Mouse (Mus musculus) embryonic stem cell, embryonic (primary cell): ENCODE results near the gene Lrrc23.

ENCODE experiments used
- CTCF ChIA-PET, 4 experiments: fragments of 300-600 bp in 2 of 4; fragments of 350-600 bp in 2 of 4; sonication (Branson Sonifier 250); formaldehyde crosslinking; loops; one replicate each; lab custom pipeline; 2022; ENCODE audit warnings: inconsistent platforms in 2 of 4; lab: Charles Lee
- POLR2A ChIA-PET, 4 experiments: fragments of 300-600 bp in 2 of 4; fragments of 350-600 bp in 2 of 4; sonication (Branson Sonifier 250); formaldehyde crosslinking; loops; one replicate each; lab custom pipeline; 2022; ENCODE audit warnings: antibody characterized with exemption in 4 of 4, inconsistent platforms in 1 of 4; lab: Charles Lee

Gene Lrrc23

GRCm38 (mm10) chr6:124731038-124731437 lies 48.5 kb downstream of the Lrrc23 start:
- ChIA-PET POLR2A (interaction anchor here (0.6 to 23.3 kb wide), 15 partner anchors 10 to 529 kb away, joined by 3 to 686 read pairs (median 6); partner anchors contain the start of genes Grcc10 (in 4 of the 4), Phb2 (in 2 of the 4), Atn1 (in 1 of the 4) and Emg1 (in 1 of the 4)), CTCF (interaction anchor here in 2 of 4 experiments (1.0 to 2.4 kb wide), 2 partner anchors 14 to 28 kb away, joined by 3 to 10 read pairs; no protein-coding TSS in a partner anchor)

DNA sequence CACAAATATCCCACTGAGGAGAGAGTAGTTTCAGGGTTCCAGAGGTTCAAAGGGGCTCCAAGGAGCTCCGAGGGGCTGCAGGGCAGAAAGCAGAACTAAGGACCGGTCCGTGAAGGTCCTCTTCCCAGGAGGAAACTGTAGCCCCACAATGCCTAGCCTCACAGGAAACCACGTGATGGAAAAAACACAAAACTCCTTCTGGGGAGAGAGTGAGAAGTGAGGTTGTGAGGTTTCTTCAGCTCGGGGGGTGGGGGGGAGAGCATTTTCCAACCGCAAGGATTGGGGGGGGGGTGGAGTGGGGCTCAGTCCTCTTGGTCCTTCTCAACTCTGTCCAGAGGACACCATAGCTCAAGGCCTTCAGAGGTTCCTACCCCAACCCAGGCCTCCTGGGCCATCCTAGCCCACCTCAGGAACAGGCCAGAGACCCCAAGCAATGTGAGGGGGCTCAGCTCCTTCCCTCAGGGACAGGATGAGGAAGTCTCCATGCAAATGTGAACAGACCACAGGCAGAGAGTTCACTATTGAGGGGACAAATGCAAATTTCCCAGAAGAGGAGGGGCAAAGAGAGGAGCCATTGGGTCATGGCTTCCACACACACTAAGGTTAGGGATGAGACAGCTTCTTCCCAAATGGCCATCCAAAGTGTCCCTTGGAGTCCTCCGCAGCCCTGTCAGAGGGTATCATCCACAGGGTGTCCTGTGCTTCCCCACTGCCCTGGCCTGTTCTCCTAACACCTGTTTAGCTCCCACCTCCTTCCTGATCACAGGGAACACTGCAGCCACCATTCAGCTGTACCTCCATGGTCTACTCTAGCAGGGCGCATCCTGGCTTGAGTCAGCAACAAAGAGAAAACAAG lies 49.4 kb downstream of the Lrrc23 start:
- CTCF ChIA-PET: interaction anchor here in 3 of 4 experiments (0.5 to 1.7 kb wide), 4 partner anchors 13 to 207 kb away, joined by 3 to 6 read pairs (median 6); no protein-coding TSS in a partner anchor
- POLR2A ChIA-PET: interaction anchor here (0.7 to 23.3 kb wide), 14 partner anchors 8 to 99 kb away, joined by 3 to 686 read pairs (median 7); partner anchors contain the start of genes Grcc10 (in 4 of the 4), Ptpn6 (in 3 of the 4), Emg1 (in 2 of the 4) and Phb2 (in 2 of the 4)

GRCm38 (mm10) chr6:124728621-124729020 lies 50.9 kb downstream of the Lrrc23 start:
- ChIA-PET POLR2A (interaction anchor here (0.6 to 23.3 kb wide), 14 partner anchors 9 to 77 kb away, joined by 3 to 686 read pairs (median 7); partner anchors contain the start of genes Grcc10 (in 4 of the 4), Emg1 (in 3 of the 4), Phb2 (in 3 of the 4) and Ptpn6 (in 2 of the 4)), CTCF (interaction anchor here in 3 of 4 experiments (0.6 to 1.7 kb wide), 3 partner anchors 12 to 76 kb away, joined by 3 to 5 read pairs (median 3); no protein-coding TSS in a partner anchor)

- POLR2A ChIA-PET: interaction anchor here in 3 of 4 experiments (0.6 to 3.0 kb wide), 11 partner anchors 8 to 438 kb away, joined by 3 to 17 read pairs (median 3); partner anchors contain the start of genes Grcc10 (in 3 of the 3), Emg1 (in 1 of the 3) and Phb2 (in 1 of the 3)
- CTCF ChIA-PET: interaction anchor here in 2 of 4 experiments (0.6 kb wide), 2 partner anchors 62 to 350 kb away, joined by 3 to 4 read pairs; no protein-coding TSS in a partner anchor
These were observed 55.1 kb downstream of the Lrrc23 start for GRCm38 (mm10) chr6:124724472-124724871.

DNA sequence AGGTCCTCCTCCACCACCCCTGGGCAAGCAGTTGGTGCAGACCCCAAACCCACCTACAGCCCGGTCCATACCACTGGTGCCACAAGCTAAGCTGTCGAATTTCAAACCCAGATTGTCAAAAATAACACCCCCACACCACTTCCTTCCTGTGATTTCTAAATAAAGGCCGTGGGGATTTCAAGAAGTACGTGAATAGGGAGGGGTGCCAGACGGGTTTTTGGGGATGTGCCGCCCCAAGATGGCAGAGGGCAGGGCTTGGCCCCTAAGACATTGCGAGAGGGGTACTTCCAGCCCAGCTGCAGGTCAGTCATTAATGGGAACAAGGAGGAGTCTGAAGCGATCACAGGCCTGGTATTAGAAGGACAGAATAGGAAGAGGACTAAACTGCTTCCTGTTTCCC lies 56.0 kb downstream of the Lrrc23 start:
- CTCF ChIA-PET: interaction anchor here in 1 of 4 experiments (0.6 kb wide), 1 partner anchor 21 kb away, joined by 3 read pairs; no protein-coding TSS in a partner anchor
- POLR2A ChIA-PET: interaction anchor here in 3 of 4 experiments (1.0 to 3.0 kb wide), 4 partner anchors 16 to 18 kb away, joined by 3 to 17 read pairs (median 10); partner anchors contain the start of gene Grcc10 (in 3 of the 3)

GRCm38 (mm10) chr6:124722876-124723473 lies 56.6 kb downstream of the Lrrc23 start:
- ChIA-PET CTCF (interaction anchor here in 2 of 4 experiments (0.6 kb wide), 2 partner anchors 20 to 55 kb away, joined by 3 read pairs; no protein-coding TSS in a partner anchor), POLR2A (interaction anchor here in 2 of 4 experiments (0.6 to 3.0 kb wide), 5 partner anchors 17 to 168 kb away, joined by 4 to 17 read pairs (median 7); partner anchors contain the start of gene Grcc10 (in 1 of the 2))

- POLR2A ChIA-PET: interaction anchor here in 3 of 4 experiments (0.9 to 24.9 kb wide), 5 partner anchors 9 to 24 kb away, joined by 3 to 686 read pairs (median 7); partner anchors contain the start of genes Grcc10 (in 3 of the 3), Ptpn6 (in 2 of the 3), Emg1 (in 1 of the 3) and Phb2 (in 1 of the 3)
- CTCF ChIA-PET: no interaction called here
These were observed 58.6 kb downstream of the Lrrc23 start for GRCm38 (mm10) chr6:124720904-124721303.
